Mouse (Mus musculus) left cerebral cortex, adult 2 months (tissue): Measurements from ENCODE around the gene Ccdc3. TPM values are rescaled to one million over a fixed set of nuclear protein-coding genes. Genes with fewer than 3 reads are reported as not detected.

Source experiments
- DNase-seq, 2 experiments: peaks; one replicate each; pipeline ENCODE4 v3.0.0; 2021 to 2022; ENCODE audit warnings: low spot score in 2 of 2, mixed read lengths in 1 of 2; ENCODE audit errors: extremely low spot score in 1 of 2
- H3K27ac ChIP-seq: fragments of 200-600 bp; 2 replicates; pipeline ENCODE4 v1.8.1; 2022
- H3K4me3 ChIP-seq: fragments of 200-600 bp; 2 replicates; pipeline ENCODE4 v1.8.1; 2022
- CTCF ChIP-seq: fragments of 200-600 bp; IDR thresholded peaks from 2 replicates; pipeline ENCODE4 v1.8.1; 2022; ENCODE audit warnings: antibody characterized with exemption, mild to moderate bottlenecking, moderate library complexity
- intact Hi-C: fragments of 180-260 bp; cut with DNase I; formaldehyde crosslinking; loops from one replicate; pipeline ENCODE4 v1.15.1; 2025
- total RNA-seq, 2 experiments: library from RNA; stranded (reverse); gene quantifications; 2 replicates each; pipeline ENCODE4 v1.2.3; 2021

Ccdc3 gene
- total RNA-seq, 2 experiments from 2014 or later, result 14.2 to 19.4 TPM

- TF ChIP-seq CTCF, result no peak
- peak in 1 of 2 experiments; percentile 36 for DNase-seq
- Histone ChIP-seq H3K4me3 (no peak overlapping the region), H3K27ac (no peak overlapping the region; the same call in 1 of the 2 replicates)
- intact Hi-C loops, result loop anchor here (5.0 kb wide), 1 partner anchor 70 kb away; no protein-coding TSS in a partner anchor
These were observed 24.5 kb downstream of the Ccdc3 start for GRCm38 (mm10) chr2:5161908-5162674.

- Histone ChIP-seq H3K4me3 (no peak overlapping the region), H3K27ac (no peak overlapping the region; the same call in 1 of the 2 replicates)
- intact Hi-C loops, result loop anchor here (5.0 kb wide), 1 partner anchor 70 kb away; no protein-coding TSS in a partner anchor
- DNase-seq, result no peak
- no peak for TF ChIP-seq CTCF
These were observed 25.2 kb downstream of the Ccdc3 start for GRCm38 (mm10) chr2:5162756-5163155.

GRCm38 (mm10) chr2:5165941-5166361 is 28.4 kb downstream of the Ccdc3 start:
- Histone ChIP-seq H3K27ac (no peak overlapping the region), H3K4me3 (no peak overlapping the region)
- intact Hi-C loops, result loop anchor here (5.0 kb wide), 1 partner anchor 76 kb away; no protein-coding TSS in a partner anchor
- no peak for TF ChIP-seq CTCF
- DNase-seq, result no peak

- no peak for TF ChIP-seq CTCF
- intact Hi-C loops, result loop anchor here (5.0 kb wide), 1 partner anchor 76 kb away; no protein-coding TSS in a partner anchor
These were observed 29.2 kb downstream of the Ccdc3 start for GRCm38 (mm10) chr2:5166796-5167195.

GRCm38 (mm10) chr2:5170815-5171214 is 33.2 kb downstream of the Ccdc3 start:
- intact Hi-C loops, result no loop called here
- TF ChIP-seq CTCF, result no peak
- peak overlapping the region; percentile 74 for H3K27ac ChIP-seq
- DNase-seq, result no peak
- no peak overlapping the region for H3K4me3 ChIP-seq

More at GRCm38 (mm10) chr2:5166796-5167195, 29.2 kb downstream of the Ccdc3 start:
- Histone ChIP-seq H3K4me3 (no peak overlapping the region), H3K27ac (no peak overlapping the region)
- DNase-seq, result no peak

GRCm38 (mm10) chr2:5171301-5172000 is 33.9 kb downstream of the Ccdc3 start:
- intact Hi-C loops, result no loop called here
- TF ChIP-seq CTCF, result no peak
- no peak overlapping the region; the same call in 1 of the 2 replicates for H3K27ac ChIP-seq

GRCm38 (mm10) chr2:5172773-5173172 is 35.2 kb downstream of the Ccdc3 start:
- Histone ChIP-seq H3K27ac (no peak overlapping the region), H3K4me3 (no peak overlapping the region)
- DNase-seq, result no peak
- TF ChIP-seq CTCF, result no peak
- intact Hi-C loops, result no loop called here

More at GRCm38 (mm10) chr2:5171301-5172000, 33.9 kb downstream of the Ccdc3 start:
- no peak overlapping the region for H3K4me3 ChIP-seq
- no peak for DNase-seq

- Histone ChIP-seq H3K27ac (no peak overlapping the region), H3K4me3 (no peak overlapping the region)
- DNase-seq, result no peak
- no peak for TF ChIP-seq CTCF
- intact Hi-C loops, result no loop called here
These were observed 37.1 kb downstream of the Ccdc3 start for GRCm38 (mm10) chr2:5174716-5175115.

GRCm38 (mm10) chr2:5181462-5182443 is 44.2 kb downstream of the Ccdc3 start:
- intact Hi-C loops, result no loop called here
- DNase-seq, result no peak
- no peak overlapping the region for H3K4me3 ChIP-seq
- no peak for TF ChIP-seq CTCF
- no peak overlapping the region for H3K27ac ChIP-seq

- no peak overlapping the region for H3K4me3 ChIP-seq
- intact Hi-C loops, result no loop called here
- no peak overlapping the region for H3K27ac ChIP-seq
- no peak for TF ChIP-seq CTCF
- no peak for DNase-seq
These were observed 46.6 kb downstream of the Ccdc3 start for GRCm38 (mm10) chr2:5184166-5184565.

GRCm38 (mm10) chr2:5185631-5186030 is 48.1 kb downstream of the Ccdc3 start:
- no peak for DNase-seq
- Histone ChIP-seq H3K27ac (no peak overlapping the region), H3K4me3 (no peak overlapping the region)
- intact Hi-C loops, result no loop called here
- no peak for TF ChIP-seq CTCF
